Mouse (Mus musculus): Measurements from ENCODE around the gene Vcan.
"Not testable (repeated sequence)": the region's sequence is repeated elsewhere in the genome, so short reads cannot be mapped to it uniquely, and the experiment has no call there.

Vcan gene

GRCm38 (mm10) chr13:89741766-89742685, at the start of gene Vcan:
TSS of gene Vcan (minus strand) at chr13:89742509.
- no peak for DNase-seq (ENCODE audit: low read depth in 2 of 2, low spot score in 2 of 2)

- no peak for DNase-seq (ENCODE audit: low read depth in 2 of 2, low spot score in 2 of 2)
Measured at GRCm38 (mm10) chr13:89791475-89791874, 49.2 kb upstream of the Vcan start.

- no peak for DNase-seq (ENCODE audit: low read depth in 2 of 2, low spot score in 2 of 2)
Measured at GRCm38 (mm10) chr13:89782886-89783285, 40.6 kb upstream of the Vcan start.

GRCm38 (mm10) chr13:89780276-89780675, 38.0 kb upstream of the Vcan start:
- DNase-seq (ENCODE audit: low read depth in 2 of 2, low spot score in 2 of 2), result no peak

GRCm38 (mm10) chr13:89779208-89779911, 37.1 kb upstream of the Vcan start:
- DNase-seq (ENCODE audit: low read depth in 2 of 2, low spot score in 2 of 2), result no peak

- no peak for DNase-seq (ENCODE audit: low read depth in 2 of 2, low spot score in 2 of 2)
Measured at GRCm38 (mm10) chr13:89777764-89778163, 35.5 kb upstream of the Vcan start.

GRCm38 (mm10) chr13:89777146-89777545, 34.8 kb upstream of the Vcan start:
- no peak for DNase-seq (ENCODE audit: low read depth in 2 of 2, low spot score in 2 of 2)

- DNase-seq (ENCODE audit: low read depth in 2 of 2, low spot score in 2 of 2), result no peak
Measured at GRCm38 (mm10) chr13:89766551-89766950, 24.2 kb upstream of the Vcan start.

- DNase-seq (ENCODE audit: low read depth in 2 of 2, low spot score in 2 of 2), result no peak
Measured at GRCm38 (mm10) chr13:89765966-89766365, 23.7 kb upstream of the Vcan start.

- DNase-seq (ENCODE audit: low read depth in 2 of 2, low spot score in 2 of 2), result no peak
Measured at GRCm38 (mm10) chr13:89762339-89762738, 20.0 kb upstream of the Vcan start.

GRCm38 (mm10) chr13:89756347-89756746, 14.0 kb upstream of the Vcan start:
- DNase-seq (ENCODE audit: low read depth in 2 of 2, low spot score in 2 of 2), result no peak

- not testable (repeated sequence) for DNase-seq (ENCODE audit: low read depth in 2 of 2, low spot score in 2 of 2)
Measured at GRCm38 (mm10) chr13:89750562-89750961, 8.3 kb upstream of the Vcan start.

- DNase-seq (ENCODE audit: low read depth in 2 of 2, low spot score in 2 of 2), result no peak
Measured at GRCm38 (mm10) chr13:89743201-89743600, 892 bp upstream of the Vcan start.

- DNase-seq (ENCODE audit: low read depth in 2 of 2, low spot score in 2 of 2), result no peak
Measured at GRCm38 (mm10) chr13:89742686-89743200, 434 bp upstream of the Vcan start.

- DNase-seq (ENCODE audit: low read depth in 2 of 2, low spot score in 2 of 2), result no peak
Measured at GRCm38 (mm10) chr13:89741116-89741551, 1.2 kb downstream of the Vcan start.

- no peak for DNase-seq (ENCODE audit: low read depth in 2 of 2, low spot score in 2 of 2)
Measured at GRCm38 (mm10) chr13:89740243-89741115, 1.8 kb downstream of the Vcan start.

- DNase-seq (ENCODE audit: low read depth in 2 of 2, low spot score in 2 of 2), result no peak
Measured at GRCm38 (mm10) chr13:89739696-89740242, 2.5 kb downstream of the Vcan start.

- peak in 1 of 2 experiments; percentile 1 for DNase-seq (ENCODE audit: low read depth in 2 of 2, low spot score in 2 of 2)
Measured at GRCm38 (mm10) chr13:89738776-89739695, 3.3 kb downstream of the Vcan start.

GRCm38 (mm10) chr13:89738275-89738674, 4.0 kb downstream of the Vcan start:
- DNase-seq (ENCODE audit: low read depth in 2 of 2, low spot score in 2 of 2), result no peak

GRCm38 (mm10) chr13:89735111-89735510, 7.2 kb downstream of the Vcan start:
- DNase-seq (ENCODE audit: low read depth in 2 of 2, low spot score in 2 of 2), result no peak
